In genomic region chr1:125911337-125911900, GRCm38 (mm10) we compare ENCODE assay signal across 8 mouse cellular contexts. TPM values are rescaled to one million over a fixed set of nuclear protein-coding genes. Genes with fewer than 3 reads are reported as not detected.
DNase-seq lines count a peak whose midpoint lies in the region; ATAC-seq lines count a peak whose summit lies in the region.
"Had no signal": no experiment of that assay in that cellular context is flagged by ENCODE, and none has a peak within 500 bp of the region (broad histone marks: within the 10 kb centered on the region; RNA-seq: fewer than 3 reads in every experiment).

No protein-coding gene starts in this region.

- H3K27me3 ChIP-seq in embryonic facial prominence, embryonic 14.5 days (replicated peaks; ENCODE audit: control insufficient read depth, insufficient read depth, low read length) = peaks cover 50% of the 10 kb centered on the region
- H3K27me3 ChIP-seq in midbrain, embryonic 12.5 days = peaks cover 38% of the 10 kb centered on the region

- intact Hi-C loops in heart, postnatal 36 days (cut with DNase I) = no loop called here
- intact Hi-C loops in left cerebral cortex, postnatal 10 days (cut with DNase I) = loop anchor here (5.0 kb wide), 1 partner anchor 521 kb away; no protein-coding TSS in a partner anchor

- H3K4me1 ChIP-seq in embryonic facial prominence, embryonic 14.5 days (ENCODE audit: control insufficient read depth, insufficient read depth, low read length) = peaks cover 21% of the 10 kb centered on the region
- H3K4me1 ChIP-seq in midbrain, embryonic 12.5 days = peaks cover 31% of the 10 kb centered on the region

- H3K36me3 ChIP-seq in embryonic facial prominence, embryonic 14.5 days (ENCODE audit: control insufficient read depth, insufficient read depth, low read length) = no peaks in the 10 kb centered on the region
- no peaks in the 10 kb centered on the region for H3K36me3 ChIP-seq in midbrain, embryonic 12.5 days

- H3K27ac ChIP-seq in embryonic facial prominence, embryonic 14.5 days (replicated peaks; ENCODE audit: low read depth, low read length) = no peak overlapping the region
- 0 out of 2 replicates have a peak overlapping the region, but pooled peaks have one; percentile 46 for H3K27ac ChIP-seq in midbrain, embryonic 12.5 days (replicated peaks)

- H3K9ac ChIP-seq in embryonic facial prominence, embryonic 14.5 days (ENCODE audit: low read depth, low read length) = peak overlapping the region; percentile 60
- peak overlapping the region; percentile 68 for H3K9ac ChIP-seq in midbrain, embryonic 12.5 days (replicated peaks)

- H3K4me2 ChIP-seq in embryonic facial prominence, embryonic 14.5 days (ENCODE audit: low read depth, low read length) = peak overlapping the region; percentile 97
- H3K4me2 ChIP-seq in midbrain, embryonic 12.5 days (replicated peaks) = peak overlapping the region; percentile 99

- DNase-seq in thymus, postnatal 14 days = peak; percentile 7
- DNase-seq in thymus, adult 18-20 months = no peak
- DNase-seq in embryonic facial prominence, embryonic 14.5 days (ENCODE audit: low spot score) = peak; percentile 59
- DNase-seq in heart, postnatal 36 days = peak; percentile 7 to 22
- DNase-seq in left cerebral cortex, postnatal 10 days (ENCODE audit: extremely low spot score in 1 of 2, low spot score in 2 of 2) = peak; percentile 48 to 66
- peak; percentile 7 for DNase-seq in testis, postnatal 14 days (ENCODE audit: low spot score)

- no peaks in the 10 kb centered on the region for H3K9me3 ChIP-seq in embryonic facial prominence, embryonic 14.5 days (ENCODE audit: control insufficient read depth, low read length)
- no peaks in the 10 kb centered on the region for H3K9me3 ChIP-seq in midbrain, embryonic 12.5 days

- under 1% methylated on average over 31 of the region's 35 CpGs for WGBS in embryonic facial prominence, embryonic 14.5 days
- WGBS in midbrain, embryonic 12.5 days = under 1% methylated on average over 35 of the region's 35 CpGs

- H3K4me3 ChIP-seq in embryonic facial prominence, embryonic 14.5 days (ENCODE audit: low read depth, low read length) = peak overlapping the region; percentile 54
- peak overlapping the region; percentile 57 for H3K4me3 ChIP-seq in midbrain, embryonic 12.5 days

- peak; percentile 45 for ATAC-seq in embryonic facial prominence, embryonic 14.5 days (ENCODE audit: low read depth)
- ATAC-seq in midbrain, embryonic 12.5 days (ENCODE audit: low FRiP score, low read depth) = peak; percentile 52

RNA-seq across cellular contexts. Expression of gene Lypd1, which starts 1.5 kb away (rescaled TPM):
- 7.5 and 10.7 TPM in 2 replicates for polyA plus RNA-seq in embryonic facial prominence, embryonic 14.5 days (2014; fragmentation: Nextera tagmentation; extraction: Ambion mirVana)
- under 1 TPM; 0.19 to 0.44 TPM for total RNA-seq in heart, postnatal 36 days (2021)
- total RNA-seq in left cerebral cortex, postnatal 10 days (2021) = 100 to 1,000 TPM; 141 to 168 TPM
- polyA plus RNA-seq in midbrain, embryonic 12.5 days (2016; fragmentation: Nextera tagmentation; extraction: Ambion mirVana) = 12.9 and 14.6 TPM in 2 replicates
- total RNA-seq: common myeloid progenitor, adult 5-6 weeks had no signal

Comparison
In these comparisons a context has a peak if more than half of its experiments do, and no peak if none do; other contexts are left out.
1. DNase-seq: peak in thymus, postnatal 14 days (single experiment), embryonic facial prominence, embryonic 14.5 days (single experiment), heart, postnatal 36 days (2 of 2), left cerebral cortex, postnatal 10 days (2 of 2) and testis, postnatal 14 days (single experiment); none in thymus, adult 18-20 months (0 of 2).
2. RNA of gene Lypd1, which starts 1.5 kb away (total RNA-seq): 141 to 168 TPM in left cerebral cortex, postnatal 10 days; 0.19 to 0.44 TPM in heart, postnatal 36 days; every median in the first group is over 10 times any median in the second.